Mouse (Mus musculus): ENCODE measurements around the gene Snx11. TPM values are rescaled to one million over a fixed set of nuclear protein-coding genes. Genes with fewer than 3 reads are reported as not detected.

The Snx11 gene
- polyA plus RNA-seq (2015; fragmentation: Nextera tagmentation; extraction: Ambion mirVana) = 18.4 and 18.7 TPM in 2 replicates

DNA sequence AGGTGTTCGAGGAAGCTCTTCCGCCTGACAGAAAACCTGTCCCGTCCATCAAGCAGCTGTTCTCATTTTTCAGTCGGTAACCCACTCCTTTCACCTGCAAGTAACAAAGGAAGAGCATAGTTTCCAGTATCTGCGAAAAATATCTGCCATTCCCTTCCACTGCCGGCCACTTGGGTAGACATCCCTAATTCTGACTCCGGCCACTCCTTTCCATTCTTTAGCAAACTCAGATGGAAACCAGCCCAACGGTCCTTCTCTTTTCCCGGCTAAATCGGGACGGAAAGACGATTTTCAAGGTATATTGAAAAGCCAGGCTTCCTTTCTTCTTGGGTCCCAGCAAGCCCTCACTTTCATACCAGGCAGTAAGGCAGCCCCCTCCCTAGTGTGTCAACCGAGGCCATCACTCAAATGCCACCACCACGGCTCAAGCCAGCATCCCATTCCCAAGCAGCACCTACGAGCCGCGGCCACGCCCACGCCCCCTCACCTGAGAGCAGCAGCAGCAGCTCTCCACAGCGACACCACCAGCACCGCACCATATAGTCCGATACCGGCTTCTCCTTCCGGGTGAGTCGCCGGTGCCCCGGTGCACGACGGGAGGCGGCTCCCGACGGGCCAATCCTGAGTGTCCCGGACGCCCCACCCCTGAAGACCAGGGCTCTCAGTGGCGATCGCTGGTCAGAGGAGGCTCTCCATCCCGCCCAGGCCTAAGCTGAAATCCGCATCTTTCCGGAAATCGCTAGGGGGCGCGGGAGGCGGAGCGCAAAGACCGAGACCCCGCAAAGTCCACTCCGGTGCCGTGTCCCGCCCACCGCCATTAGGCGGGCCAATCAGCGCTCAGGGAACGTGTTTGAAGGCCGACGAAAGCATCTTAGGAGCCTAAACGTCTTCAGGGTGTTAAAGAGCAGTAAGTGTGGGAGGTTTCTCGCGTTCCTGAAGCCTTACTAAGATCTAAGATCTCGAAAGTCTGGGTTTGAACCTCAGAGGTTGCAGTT, at the start of gene Snx11:
TSS of gene Snx11 (minus strand) at position 592 of the 995 bp plus-strand sequence.
- H3K4me2 ChIP-seq (replicated peaks; ENCODE audit: low read depth, low read length) = peak within 1 kb of the TSS; percentile 78
- H3K36me3 ChIP-seq (ENCODE audit: insufficient read depth, low read length) = peaks cover 8% of the 10 kb centered on the region; the same call in 1 of the 2 replicates
- 0 out of 2 replicates have a peak, but pooled peaks cover 3% of the 10 kb centered on the region for H3K4me1 ChIP-seq (ENCODE audit: insufficient read depth, low read depth, low read length)
- peak within 1 kb of the TSS; percentile 68 for H3K4me3 ChIP-seq (ENCODE audit: low read depth, low read length)
- H3K9ac ChIP-seq (replicated peaks; ENCODE audit: low read depth) = peak within 1 kb of the TSS; percentile 52
- peak within 1 kb of the TSS; percentile 85 for H3K27ac ChIP-seq (ENCODE audit: low read length)
- DNase-seq (ENCODE audit: low spot score) (peak; percentile 99), ATAC-seq (peak; percentile 100)
- TF ChIP-seq EP300 (IDR thresholded peaks at IDR 0.05) = peak; percentile 39; the same call in 1 of the 2 replicates
- TF ChIP-seq CTCF (IDR thresholded peaks at IDR 0.05) = peak; percentile 78
- WGBS = 2% methylated on average over 56 of the region's 59 CpGs
- H3K27me3 ChIP-seq (replicated peaks; ENCODE audit: insufficient read depth, low read length) = no peaks in the 10 kb centered on the region
- no peaks in the 10 kb centered on the region for H3K9me3 ChIP-seq (ENCODE audit: low read length)

DNA sequence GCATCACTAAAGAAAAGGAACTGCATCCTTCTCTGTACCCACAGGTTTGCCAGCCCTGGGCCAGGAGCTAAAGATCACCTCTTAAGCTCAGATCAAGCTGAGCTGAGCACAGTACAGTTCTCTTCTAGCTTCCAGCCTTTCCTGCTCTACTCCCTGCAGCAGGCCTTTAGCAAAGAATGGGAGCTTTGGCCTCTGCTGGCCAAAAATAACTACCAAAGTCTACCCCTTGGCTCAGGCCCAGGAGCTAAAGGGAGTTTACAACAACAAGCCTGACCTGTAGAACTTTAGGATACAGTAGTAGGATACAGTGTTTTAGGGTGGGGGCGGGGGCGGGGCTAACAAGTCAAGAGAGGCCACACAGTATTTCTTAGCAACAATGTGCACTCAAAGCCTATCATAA, 49.1 kb upstream of the Snx11 start:
- H3K4me1 ChIP-seq (ENCODE audit: insufficient read depth, low read depth, low read length) = peaks cover 46% of the 10 kb centered on the region
- ATAC-seq = no peak
- peak overlapping the region; percentile 59; the same call in 1 of the 2 replicates for H3K27ac ChIP-seq (ENCODE audit: low read length)
- peak; percentile 34 for DNase-seq (ENCODE audit: low spot score)
- no peaks in the 10 kb centered on the region for H3K27me3 ChIP-seq (replicated peaks; ENCODE audit: insufficient read depth, low read length)
- no peaks in the 10 kb centered on the region for H3K9me3 ChIP-seq (ENCODE audit: low read length)
- peak overlapping the region; percentile 5; the same call in 1 of the 2 replicates for H3K4me3 ChIP-seq (ENCODE audit: low read depth, low read length)
- no peak for TF ChIP-seq CTCF (IDR thresholded peaks at IDR 0.05)
- TF ChIP-seq EP300 (IDR thresholded peaks at IDR 0.05) = no peak
- WGBS = 71% methylated on average over 2 of the region's 2 CpGs
- 0 out of 2 replicates have a peak overlapping the region, but pooled peaks have one; percentile 12 for H3K9ac ChIP-seq (replicated peaks; ENCODE audit: low read depth)
- peaks cover 14% of the 10 kb centered on the region; the same call in 1 of the 2 replicates for H3K36me3 ChIP-seq (ENCODE audit: insufficient read depth, low read length)
- H3K4me2 ChIP-seq (replicated peaks; ENCODE audit: low read depth, low read length) = peak overlapping the region; percentile 63

DNA sequence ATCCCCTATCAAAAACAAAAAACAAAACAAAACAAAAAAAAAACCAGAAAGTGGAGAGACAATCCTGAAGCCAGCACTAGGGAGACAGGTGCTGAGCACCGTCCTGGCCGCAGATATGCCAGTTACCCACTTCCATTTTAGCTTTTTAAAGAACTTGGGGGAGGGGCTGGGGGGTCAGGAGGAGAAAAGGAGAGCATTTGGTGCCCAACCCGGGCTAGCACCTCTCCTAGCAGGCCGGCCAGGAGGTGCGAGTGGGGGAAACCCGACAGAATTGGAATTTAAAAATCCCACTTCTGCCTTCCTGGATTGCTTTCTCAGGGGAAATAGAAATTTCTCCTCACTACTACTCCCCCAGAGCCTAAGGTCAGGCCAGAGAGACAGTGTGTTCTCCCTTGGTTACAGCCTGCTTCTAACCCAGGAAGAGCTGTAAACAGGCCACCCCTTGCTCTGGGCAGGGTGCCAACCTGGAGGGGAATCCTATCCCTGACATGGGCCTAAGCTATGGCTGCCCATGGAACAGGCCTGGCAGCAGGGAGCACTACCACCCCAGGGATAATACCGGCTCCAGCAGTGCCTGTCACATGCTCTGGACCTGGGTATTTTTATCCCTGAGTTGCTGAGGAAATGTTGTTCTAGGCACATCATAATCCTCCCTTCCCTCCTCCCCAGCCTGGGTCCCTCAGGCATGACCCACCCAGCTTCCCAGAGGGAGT, 47.6 kb upstream of the Snx11 start:
- Histone ChIP-seq H3K27me3 (replicated peaks; ENCODE audit: insufficient read depth, low read length) (no peaks in the 10 kb centered on the region), H3K4me3 (ENCODE audit: low read depth, low read length) (no peak overlapping the region), H3K4me1 (ENCODE audit: insufficient read depth, low read depth, low read length) (peaks cover 46% of the 10 kb centered on the region), H3K9me3 (ENCODE audit: low read length) (no peaks in the 10 kb centered on the region), H3K27ac (ENCODE audit: low read length) (peak overlapping the region; percentile 68), H3K36me3 (ENCODE audit: insufficient read depth, low read length) (peaks cover 30% of the 10 kb centered on the region; the same call in 1 of the 2 replicates), H3K9ac (replicated peaks; ENCODE audit: low read depth) (peak overlapping the region; percentile 32; the same call in 1 of the 2 replicates), H3K4me2 (replicated peaks; ENCODE audit: low read depth, low read length) (peak overlapping the region; percentile 79)
- ATAC-seq (no peak), DNase-seq (ENCODE audit: low spot score) (peak; percentile 65)
- 25% methylated on average over 7 of the region's 7 CpGs for WGBS
- no peak for TF ChIP-seq EP300 (IDR thresholded peaks at IDR 0.05)
- TF ChIP-seq CTCF (IDR thresholded peaks at IDR 0.05) = peak; percentile 29

DNA sequence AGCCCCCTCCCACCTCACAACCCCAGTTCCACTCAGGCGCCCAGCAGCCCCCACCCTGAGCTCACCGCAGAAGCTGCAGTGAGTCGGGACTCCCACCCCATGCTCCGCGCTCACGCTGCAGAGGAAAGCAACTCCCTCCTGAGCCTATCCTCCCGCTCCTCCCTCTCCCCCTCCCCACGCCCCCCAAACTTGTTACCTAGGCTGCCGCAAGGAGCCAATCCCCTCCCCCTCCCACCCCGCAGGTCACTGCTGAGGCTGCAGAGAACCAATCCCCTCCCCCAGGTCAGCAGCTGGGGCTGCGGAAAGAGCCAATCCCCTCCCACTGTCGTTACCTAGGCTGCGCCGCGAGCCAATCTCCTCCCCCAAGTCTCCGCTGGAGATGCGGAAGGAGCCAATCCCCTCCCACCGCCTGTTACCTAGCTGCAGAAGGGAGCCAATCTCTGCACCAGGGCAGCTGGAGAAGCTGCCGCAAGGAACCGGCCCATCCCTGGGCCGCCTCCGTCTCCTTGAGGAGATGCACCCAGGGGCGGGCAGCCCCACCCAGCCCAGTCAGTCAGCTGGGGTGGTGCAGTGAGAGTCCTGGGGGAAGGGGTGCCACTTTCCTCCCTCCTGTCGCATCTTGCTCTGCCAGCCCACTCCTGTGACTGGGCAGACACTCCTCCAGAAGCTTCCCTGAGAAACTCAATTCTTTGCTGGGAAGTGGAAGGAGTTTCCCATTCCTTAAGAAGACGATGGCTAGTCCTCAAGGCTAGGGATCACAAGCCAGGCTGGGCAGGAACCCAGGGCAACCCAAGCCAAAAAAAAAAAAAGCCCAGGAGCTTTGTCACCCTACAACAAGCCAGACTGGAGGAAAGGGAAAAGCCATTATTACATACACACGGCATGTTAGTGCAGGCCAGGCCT, 46.8 kb upstream of the Snx11 start:
- H3K9ac ChIP-seq (replicated peaks; ENCODE audit: low read depth) = 0 out of 2 replicates have a peak overlapping the region, but pooled peaks have one; percentile 32
- H3K9me3 ChIP-seq (ENCODE audit: low read length) = no peaks in the 10 kb centered on the region
- H3K36me3 ChIP-seq (ENCODE audit: insufficient read depth, low read length) = peaks cover 34% of the 10 kb centered on the region; the same call in 1 of the 2 replicates
- H3K4me1 ChIP-seq (ENCODE audit: insufficient read depth, low read depth, low read length) = peaks cover 46% of the 10 kb centered on the region
- ATAC-seq (peak; percentile 90), DNase-seq (ENCODE audit: low spot score) (peak; percentile 96)
- H3K4me3 ChIP-seq (ENCODE audit: low read depth, low read length) = peak overlapping the region; percentile 40
- H3K27me3 ChIP-seq (replicated peaks; ENCODE audit: insufficient read depth, low read length) = no peaks in the 10 kb centered on the region
- no peak for TF ChIP-seq CTCF (IDR thresholded peaks at IDR 0.05)
- no peak for TF ChIP-seq EP300 (IDR thresholded peaks at IDR 0.05)
- H3K27ac ChIP-seq (ENCODE audit: low read length) = peak overlapping the region; percentile 68
- 1% methylated on average over 20 of the region's 26 CpGs for whole genome bisulfite sequencing
- peak overlapping the region; percentile 79 for H3K4me2 ChIP-seq (replicated peaks; ENCODE audit: low read depth, low read length)

DNA sequence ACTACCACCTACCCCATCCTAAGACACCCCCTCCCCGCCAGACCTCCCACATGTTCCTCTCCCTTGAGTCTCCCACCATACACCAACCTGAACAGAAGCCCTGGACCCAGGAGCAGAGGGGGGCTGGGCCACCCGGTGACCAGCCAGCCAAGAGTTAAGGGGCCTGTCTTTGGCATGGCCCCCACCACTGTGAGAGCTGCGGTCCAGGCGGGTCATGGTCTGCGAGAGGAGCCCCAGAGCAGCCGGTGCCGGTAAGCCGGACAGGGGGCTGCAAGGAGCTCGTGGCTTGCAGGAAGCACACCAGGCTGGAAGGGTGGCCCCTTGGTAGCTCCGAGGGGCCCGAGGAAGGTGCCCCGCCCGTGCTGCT, 46.1 kb upstream of the Snx11 start:
- Histone ChIP-seq H3K27me3 (replicated peaks; ENCODE audit: insufficient read depth, low read length) (no peaks in the 10 kb centered on the region), H3K36me3 (ENCODE audit: insufficient read depth, low read length) (peaks cover 39% of the 10 kb centered on the region; the same call in 1 of the 2 replicates), H3K4me2 (replicated peaks; ENCODE audit: low read depth, low read length) (peak overlapping the region; percentile 79), H3K4me3 (ENCODE audit: low read depth, low read length) (peak overlapping the region; percentile 40), H3K9me3 (ENCODE audit: low read length) (no peaks in the 10 kb centered on the region), H3K4me1 (ENCODE audit: insufficient read depth, low read depth, low read length) (peaks cover 46% of the 10 kb centered on the region), H3K9ac (replicated peaks; ENCODE audit: low read depth) (0 out of 2 replicates have a peak overlapping the region, but pooled peaks have one; percentile 23), H3K27ac (ENCODE audit: low read length) (no peak overlapping the region)
- 14% methylated on average over 9 of the region's 13 CpGs for WGBS
- ATAC-seq (no peak), DNase-seq (ENCODE audit: low spot score) (no peak)
- TF ChIP-seq CTCF (IDR thresholded peaks at IDR 0.05) (no peak), EP300 (IDR thresholded peaks at IDR 0.05) (no peak)
